Mouse (Mus musculus) right cerebral cortex, postnatal 14 days (tissue): ENCODE measurements around the gene Brinp1.
A peak's percentile ranks its signal among the peaks of the same experiment; 100 is the strongest.
"Not testable (repeated sequence)": the region's sequence is repeated elsewhere in the genome, so short reads cannot be mapped to it uniquely, and the experiment has no call there.

Experiments used
- DNase-seq: peaks from one replicate; pipeline ENCODE4 v3.0.0; 2022

The Brinp1 gene

DNA sequence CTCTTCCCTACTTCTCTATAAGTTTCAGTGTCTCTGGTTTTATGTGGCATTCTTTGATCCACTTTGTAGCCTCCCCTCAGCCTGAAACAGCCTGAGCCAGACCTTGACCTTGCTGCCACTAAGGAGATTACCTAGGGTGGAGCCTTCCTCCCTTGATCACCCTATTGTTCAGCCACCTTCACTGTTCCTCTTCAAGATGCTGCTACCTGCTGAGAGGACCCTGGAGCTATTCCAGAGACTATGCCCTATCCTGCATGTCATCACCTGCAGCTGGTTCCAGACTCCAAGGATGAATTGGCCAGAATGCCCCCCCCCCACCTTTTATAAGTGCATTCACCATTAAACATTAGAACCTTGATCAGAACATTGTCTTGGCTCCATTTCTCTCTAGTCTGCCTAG lies 140.2 kb downstream of the Brinp1 start:
- not testable (repeated sequence) for DNase-seq

DNA sequence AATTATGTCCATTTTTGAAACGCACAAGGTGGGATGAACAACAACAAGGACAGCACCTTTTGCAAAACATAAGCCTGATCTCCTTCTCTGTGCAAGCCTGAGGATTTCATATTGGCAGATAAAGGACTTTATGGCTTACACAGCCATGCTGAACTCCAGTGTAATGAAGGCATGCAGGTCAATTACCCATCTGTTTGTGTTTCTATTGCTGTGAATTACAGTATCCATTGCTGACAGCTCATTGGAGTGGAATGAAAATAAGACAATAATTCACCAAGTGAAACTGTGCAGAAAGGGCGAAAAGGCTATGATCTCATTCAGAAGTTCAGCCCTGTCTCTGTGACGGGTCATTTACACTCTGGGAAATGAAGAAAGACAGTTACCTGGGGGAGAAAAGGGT lies 147.7 kb downstream of the Brinp1 start:
- DNase-seq: no peak

DNA sequence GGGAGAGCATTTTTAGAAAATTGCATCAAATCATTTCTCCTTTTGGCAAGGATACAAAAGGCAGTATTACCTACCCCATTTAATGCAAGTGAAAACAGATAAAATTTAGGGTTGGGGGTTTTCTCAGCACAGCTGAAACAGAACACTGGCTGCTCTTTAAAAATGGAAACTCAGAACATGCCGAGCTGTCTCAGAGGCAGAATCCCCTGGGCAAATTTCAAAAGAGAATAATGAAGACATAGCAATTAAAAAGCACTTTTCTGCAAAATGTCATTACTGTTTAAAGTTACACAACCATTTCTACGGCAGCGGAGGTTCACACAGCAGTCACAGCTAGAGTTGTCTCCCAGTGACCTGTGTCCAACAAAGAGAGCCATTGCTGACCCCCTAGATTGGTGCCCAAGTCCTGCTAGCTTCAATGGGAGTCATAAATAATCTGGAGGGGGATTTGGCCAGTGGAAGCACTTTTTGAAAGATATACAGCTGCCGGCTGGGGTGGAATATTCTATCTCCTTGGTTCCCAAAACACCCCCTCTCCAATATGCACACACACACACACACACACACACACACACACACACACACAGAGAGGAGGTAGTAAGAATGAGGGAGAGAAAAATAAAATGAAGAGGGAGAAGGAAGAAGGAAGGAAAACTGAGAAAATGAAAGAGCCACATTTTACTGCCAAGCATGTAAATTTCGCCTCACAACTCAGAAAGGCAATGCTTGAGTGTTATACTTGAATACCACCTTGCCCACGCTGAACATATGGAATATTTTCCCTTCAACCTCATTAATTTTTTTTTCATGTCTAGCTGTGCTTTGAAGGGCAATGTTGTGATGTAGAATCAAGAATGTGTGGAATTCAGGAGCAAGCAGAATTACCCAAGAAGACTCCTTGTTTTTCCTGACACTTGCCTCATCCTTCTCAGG lies 152.0 kb downstream of the Brinp1 start:
- no peak for DNase-seq

DNA sequence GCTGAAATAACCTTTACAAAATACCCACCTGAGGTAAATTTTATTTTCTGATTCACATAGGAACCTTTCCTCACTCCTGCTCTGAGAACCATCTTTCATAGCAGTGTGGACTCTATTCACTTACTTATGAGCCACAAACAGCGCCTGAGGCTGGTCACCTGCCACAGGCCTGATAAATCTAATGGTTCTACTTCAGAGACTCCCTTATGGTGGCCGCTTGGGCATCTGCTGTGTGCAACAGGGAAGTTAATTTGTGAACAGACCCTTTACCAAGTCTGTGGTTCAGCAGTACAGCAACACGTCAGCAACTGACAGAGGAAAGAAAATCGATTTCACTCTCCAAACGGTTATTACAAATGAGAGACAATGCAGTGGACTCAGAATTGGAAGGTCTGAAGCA lies 164.2 kb downstream of the Brinp1 start:
- DNase-seq: no peak

DNA sequence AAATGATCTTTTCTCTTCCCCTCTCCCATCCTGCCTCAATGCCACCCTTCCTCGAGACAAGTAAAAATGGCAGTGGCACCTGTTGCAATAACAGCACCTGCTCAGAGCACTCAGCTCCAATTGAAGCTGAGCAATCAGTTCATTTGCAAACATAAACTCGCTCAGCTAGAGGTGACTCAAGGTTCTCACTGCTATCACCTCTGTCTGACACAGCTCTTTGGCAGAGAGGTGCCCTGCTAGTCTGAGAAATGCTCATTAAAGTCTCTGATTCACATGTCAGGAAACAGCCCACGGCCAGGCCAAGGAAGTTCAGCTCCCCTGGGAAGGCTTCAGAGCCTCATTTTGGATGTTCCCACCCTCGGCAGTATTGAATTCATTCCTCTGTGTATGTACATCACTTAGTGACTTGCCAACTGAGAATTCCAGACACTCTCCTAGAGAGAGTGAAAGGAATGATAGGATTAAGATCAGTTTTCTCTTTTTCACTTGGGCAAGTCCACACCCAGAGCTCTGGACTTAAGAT lies 165.7 kb downstream of the Brinp1 start:
- DNase-seq: no peak

DNA sequence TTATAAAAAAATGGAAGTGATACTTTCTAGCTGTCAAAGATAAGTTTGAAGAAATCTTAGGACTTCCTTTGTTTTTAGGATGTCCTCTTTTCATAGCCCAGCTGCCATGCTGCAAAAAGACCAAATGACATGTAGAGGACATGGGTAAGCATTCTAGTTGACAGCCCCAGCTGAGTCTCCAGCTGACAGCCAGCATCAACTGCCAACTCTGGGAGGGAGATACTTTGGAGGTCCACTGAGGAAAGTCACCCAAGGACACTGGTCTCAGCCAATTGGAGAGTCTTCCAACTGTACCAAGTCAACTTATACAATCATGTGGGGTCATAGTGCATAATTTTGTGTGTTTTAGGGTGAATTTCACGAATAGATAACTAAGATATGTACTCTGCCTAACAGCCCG lies 166.6 kb downstream of the Brinp1 start:
- DNase-seq: no peak

DNA sequence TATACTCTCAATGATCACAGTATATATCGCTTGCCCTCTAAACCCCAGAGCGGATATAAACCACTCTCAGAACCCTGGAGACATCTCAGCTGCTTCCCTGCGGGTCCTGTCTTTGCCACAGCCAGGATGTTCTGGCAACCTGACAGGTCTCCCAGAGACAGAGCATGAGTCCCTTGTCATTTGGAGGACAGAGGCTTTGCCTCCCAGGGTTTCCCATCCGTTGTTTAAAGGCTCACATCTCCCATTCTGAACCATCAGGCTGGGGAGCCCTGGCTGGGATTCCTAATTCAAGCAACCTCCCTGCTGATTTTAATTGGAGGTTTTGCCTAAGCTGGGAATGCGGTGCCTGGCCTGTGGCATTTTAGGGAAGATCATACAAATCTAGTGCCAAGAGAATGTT lies 185.9 kb downstream of the Brinp1 start:
- no peak for DNase-seq

DNA sequence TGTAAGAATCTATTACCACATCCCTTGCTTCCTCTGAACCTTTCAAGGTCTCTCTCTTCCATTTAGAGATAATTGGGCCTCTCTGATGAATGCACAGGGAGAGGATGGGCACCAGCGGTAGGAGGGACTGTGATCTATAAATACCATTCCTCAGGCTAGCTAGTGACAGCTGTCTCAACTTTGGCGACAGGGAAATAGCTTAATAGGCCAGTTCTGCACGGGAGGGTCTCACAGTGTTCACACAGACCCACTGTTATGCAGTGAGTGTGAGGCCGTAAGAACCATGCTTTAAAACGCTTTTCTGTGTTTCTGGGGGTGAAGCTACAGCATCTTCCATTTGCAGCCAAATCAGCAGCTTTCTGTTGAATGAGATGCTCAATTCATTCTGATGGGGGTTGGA lies 186.8 kb downstream of the Brinp1 start:
- DNase-seq: no peak

DNA sequence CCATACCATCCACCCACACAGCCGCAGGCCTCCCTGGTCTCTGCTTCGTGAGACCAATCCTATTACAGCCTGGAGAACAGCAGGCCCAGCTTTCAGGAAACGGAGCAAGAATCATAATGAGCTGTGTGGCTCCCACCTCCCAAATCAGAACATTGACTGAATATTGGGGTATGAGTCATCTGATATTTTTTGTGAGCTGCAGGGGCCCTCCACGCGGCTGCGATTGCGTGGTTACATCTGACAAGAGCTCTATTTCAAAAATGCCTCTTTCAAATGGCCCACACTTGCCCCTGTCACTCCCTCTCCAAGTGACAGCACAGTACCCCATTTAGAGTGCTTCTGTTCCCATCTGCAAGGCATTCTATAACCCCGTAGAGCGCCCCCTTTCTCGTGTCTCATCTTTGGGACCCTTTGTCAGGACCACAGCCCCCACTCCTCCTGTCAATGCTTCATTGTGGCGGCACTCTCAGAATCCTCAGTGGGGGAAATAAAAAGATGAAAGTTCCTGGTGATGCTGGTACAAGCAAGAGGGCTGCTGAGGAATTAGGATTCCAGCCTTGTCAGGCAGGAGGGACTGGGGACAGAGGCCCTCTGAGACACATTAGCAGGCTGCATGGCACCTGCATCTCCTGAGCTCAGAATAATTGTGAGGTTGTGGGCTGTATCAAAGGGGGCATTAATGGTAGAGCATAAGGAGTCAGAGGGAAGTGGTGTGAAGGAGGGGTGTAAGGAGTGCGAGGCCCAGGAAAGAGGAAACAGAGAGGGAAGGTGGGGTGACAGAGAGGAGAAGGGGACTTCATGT lies 188.2 kb downstream of the Brinp1 start:
- peak; percentile 37 for DNase-seq

DNA sequence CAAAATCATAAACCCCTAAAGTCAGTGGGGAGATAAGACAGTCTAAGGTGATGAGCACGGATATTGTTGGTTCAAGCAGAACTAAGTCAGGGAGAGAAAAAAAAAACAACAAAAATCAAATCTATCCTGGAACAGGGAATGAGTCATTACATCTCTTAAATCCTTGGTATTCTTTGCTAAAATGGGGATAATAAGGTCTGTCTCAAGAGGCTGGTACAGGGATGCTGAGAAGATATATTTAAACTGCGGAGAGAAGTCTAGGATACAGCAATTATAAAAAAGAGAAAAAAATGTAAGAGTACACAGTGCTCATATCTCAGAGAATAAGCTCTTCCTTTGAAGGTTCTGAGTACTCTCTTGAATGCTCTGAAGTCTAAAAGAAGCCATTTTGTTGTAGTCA lies 189.3 kb downstream of the Brinp1 start:
- no peak for DNase-seq

DNA sequence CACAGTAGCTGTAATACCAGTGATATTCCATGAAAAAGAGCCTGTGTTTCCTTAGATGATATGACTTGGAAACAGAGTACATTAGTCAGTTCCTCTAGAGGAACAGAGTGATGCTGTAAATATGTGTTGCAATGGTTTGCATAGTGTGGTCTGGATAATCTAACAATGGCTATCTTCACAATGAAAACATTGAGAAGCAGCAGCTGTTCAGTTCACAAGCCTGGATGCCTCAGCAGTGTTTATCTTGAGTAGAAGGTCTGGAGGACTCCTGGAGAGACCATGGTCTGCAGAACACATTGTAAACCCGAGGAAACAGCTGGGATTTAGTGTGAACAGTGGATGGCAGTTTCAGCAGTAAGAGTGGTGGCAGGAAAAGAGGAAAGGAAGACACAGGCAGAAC lies 233.2 kb downstream of the Brinp1 start:
- DNase-seq: no peak
